Mouse (Mus musculus) brain, embryonic 14.5 days (tissue): Measurements from ENCODE around the gene Sertad3.

Source experiments
- CTCF ChIP-seq: fragments of 200-500 bp; IDR thresholded peaks from 2 replicates; pipeline ENCODE4 v1.5.1; 2012; ENCODE audit warnings: inconsistent platforms, mild to moderate bottlenecking, moderate library complexity, borderline replicate concordance; ENCODE audit not compliant: insufficient read depth, insufficient read length; ENCODE audit errors: extremely low read depth
- POLR2A ChIP-seq: fragments of 200-500 bp; IDR thresholded peaks from 2 replicates; pipeline ENCODE4 v1.6.1; 2012; ENCODE audit warnings: mild to moderate bottlenecking, inconsistent platforms, borderline replicate concordance; ENCODE audit not compliant: poor library complexity, insufficient read depth, insufficient read length, severe bottlenecking; ENCODE audit errors: extremely low read depth

DNA sequence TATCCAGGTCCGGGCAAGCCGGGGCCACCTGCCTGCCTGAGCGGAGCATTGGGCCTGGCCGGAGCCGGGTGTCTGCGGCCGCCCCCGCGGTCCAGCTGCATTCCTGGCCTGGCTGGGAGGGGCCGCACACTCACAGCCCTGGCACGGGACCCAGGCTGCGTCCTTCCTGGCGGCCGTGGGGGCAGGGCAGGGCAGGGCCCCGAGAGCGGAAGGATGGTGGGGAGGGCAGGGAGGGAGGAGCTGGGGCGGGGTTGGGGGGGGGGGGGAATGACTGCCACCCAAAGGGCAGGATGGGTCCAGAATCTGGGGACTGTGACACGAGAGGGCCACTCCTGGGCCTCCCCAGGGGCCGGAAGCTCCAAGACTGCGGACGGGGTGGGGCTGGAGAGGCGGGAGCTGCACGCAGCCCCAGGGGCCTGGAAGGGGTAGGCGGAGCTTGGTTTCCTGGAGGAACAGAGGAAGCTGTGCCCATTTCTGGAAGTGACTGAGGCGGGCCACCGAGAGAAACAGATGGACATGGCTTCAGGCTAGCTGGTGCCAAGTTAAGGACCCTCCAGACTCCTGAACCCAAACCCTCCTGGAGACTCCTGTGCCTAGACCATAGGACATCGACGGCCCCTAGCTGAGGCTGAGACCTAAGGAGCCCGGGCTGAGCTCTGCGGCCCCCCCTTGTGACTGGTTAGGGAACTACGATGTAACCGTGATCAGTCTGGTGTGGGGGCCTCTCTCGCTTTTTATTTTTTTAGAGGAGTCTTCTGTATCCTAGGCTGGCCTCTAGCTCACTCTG lies 17.2 kb downstream of the Sertad3 start:
- TF ChIP-seq POLR2A (no peak), CTCF (peak; percentile 59)
